Mouse (Mus musculus) small intestine, adult 2 months (tissue): ENCODE data around the gene Npas3.

ENCODE experiments used
- CTCF ChIP-seq: fragments of 200-500 bp; IDR thresholded peaks from 2 replicates; pipeline ENCODE4 v1.5.1; 2012; ENCODE audit warnings: low read depth, mild to moderate bottlenecking, control low read depth, inconsistent platforms, low read length, moderate library complexity, mixed read lengths; ENCODE audit not compliant: insufficient replicate concordance, insufficient read length; ENCODE audit errors: extremely low read depth
- POLR2A ChIP-seq: fragments of 200-500 bp; IDR thresholded peaks from 2 replicates; pipeline ENCODE4 v1.6.1; 2012; ENCODE audit warnings: low read depth, mild to moderate bottlenecking, control low read depth, inconsistent platforms, low read length, moderate library complexity

DNA sequence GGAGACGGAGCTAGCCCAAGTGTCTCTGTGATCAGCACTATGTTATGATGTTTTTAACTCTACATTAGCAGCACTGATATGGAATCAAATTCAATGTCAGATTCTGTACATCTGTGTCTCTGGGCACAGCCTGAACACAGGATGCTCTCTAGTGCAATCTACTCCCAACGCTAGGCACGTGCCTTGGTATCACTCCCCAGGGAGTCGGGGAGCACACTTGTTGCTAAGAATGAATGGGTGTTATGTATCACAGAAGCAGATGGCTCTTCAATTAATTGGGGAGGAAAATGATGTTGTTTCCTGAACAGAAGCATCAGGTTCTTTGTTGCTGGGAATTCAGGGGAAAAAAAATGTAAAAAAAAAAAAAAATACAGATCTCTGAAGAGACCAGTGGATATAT lies 801.4 kb downstream of the Npas3 start:
- TF ChIP-seq CTCF (no peak), POLR2A (no peak)
